Mouse (Mus musculus): ENCODE data around the gene Runx2. TPM values are rescaled to one million over a fixed set of nuclear protein-coding genes. Genes with fewer than 3 reads are reported as not detected.
A peak's percentile ranks its signal among the peaks of the same experiment; 100 is the strongest.

Gene Runx2
- total and polyA plus RNA-seq, 3 experiments = not detected

DNA sequence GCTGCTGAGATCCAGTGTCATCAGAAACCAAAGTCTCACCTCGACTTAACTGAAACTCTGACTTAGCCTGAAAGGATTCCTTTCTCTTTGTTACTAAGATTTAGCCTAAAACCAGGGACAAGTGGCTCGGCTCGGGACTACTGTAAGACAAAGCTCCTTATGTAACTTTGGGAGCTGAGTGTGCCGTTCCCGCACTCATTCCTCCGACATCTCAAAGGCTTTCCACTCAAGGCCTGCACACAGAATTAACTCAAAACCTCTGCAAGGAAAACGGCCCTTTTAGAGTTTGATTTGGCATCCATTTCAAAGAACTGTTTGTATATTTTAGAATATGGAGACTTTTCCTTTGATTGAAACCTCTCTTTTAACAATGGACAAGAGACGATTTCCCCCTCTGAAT is 191.3 kb downstream of the Runx2 start:
- Histone ChIP-seq H3K27me3 (ENCODE audit: control insufficient read depth in 1 of 2, insufficient read depth in 2 of 2, low read length in 2 of 2) (no peaks in the 10 kb centered on the region), H3K36me3 (ENCODE audit: control insufficient read depth in 1 of 2, insufficient read depth in 2 of 2, low read length in 2 of 2) (no peaks in the 10 kb centered on the region), H3K9me3 (replicated peaks; ENCODE audit: insufficient read depth, low read length) (no peaks in the 10 kb centered on the region), H3K4me1 (ENCODE audit: control insufficient read depth in 1 of 2, insufficient read depth in 2 of 2, low read length in 2 of 2) (no peaks in the 10 kb centered on the region), H3K9ac (ENCODE audit: control insufficient read depth, low read depth, low read length, poor library complexity, severe bottlenecking) (no peak overlapping the region), H3K4me3 (ENCODE audit: control insufficient read depth in 1 of 2, insufficient read depth in 1 of 2, low read depth in 2 of 2, low read length in 2 of 2) (peak overlapping the region in 1 of 2 experiments; percentile 50; a peak in 2 of 4 replicates), H3K79me2 (ENCODE audit: control insufficient read depth, insufficient read depth, low read length, poor library complexity) (no peaks in the 10 kb centered on the region), H3K27ac (ENCODE audit: control insufficient read depth, low read depth, low read length) (no peak overlapping the region)
- no peak for DNase-seq (ENCODE audit: low read depth, low spot score)
- no peak for TF ChIP-seq BHLHE40 (IDR thresholded peaks at IDR 0.05; ENCODE audit: borderline replicate concordance, low read depth, low read length)
- TF ChIP-seq EP300 (IDR thresholded peaks at IDR 0.05; ENCODE audit: low read depth in 1 of 2, low read length in 2 of 2) = no peak
- TF ChIP-seq MYB (IDR thresholded peaks at IDR 0.05; ENCODE audit: low read depth, low read length) = no peak
- no peak for TF ChIP-seq KAT2A (conservative IDR thresholded peaks at IDR 0.05; ENCODE audit: low read depth, low read length)
- no peak for TF ChIP-seq SIN3A (IDR thresholded peaks at IDR 0.05; ENCODE audit: low read length)
- no peak for TF ChIP-seq USF2 (IDR thresholded peaks at IDR 0.05; ENCODE audit: borderline replicate concordance in 1 of 2, insufficient read depth in 1 of 2, low read depth in 1 of 2, low read length in 2 of 2)
- no peak for TF ChIP-seq NRF1 (IDR thresholded peaks at IDR 0.05; ENCODE audit: insufficient read depth, low read depth, low read length, poor library complexity, severe bottlenecking)
- no peak for TF ChIP-seq ETS1 (IDR thresholded peaks at IDR 0.05; ENCODE audit: low read depth, low read length)
- TF ChIP-seq GABPA (IDR thresholded peaks at IDR 0.05; ENCODE audit: low read depth, low read length) = no peak
- no peak for TF ChIP-seq HCFC1 (IDR thresholded peaks at IDR 0.05; ENCODE audit: low read depth, low read length)
- no peak for TF ChIP-seq MAZ (IDR thresholded peaks at IDR 0.05; ENCODE audit: low read depth, low read length)
- no peak for TF ChIP-seq E2F4 (IDR thresholded peaks at IDR 0.05; ENCODE audit: borderline replicate concordance, low read depth, low read length)
- no peak for TF ChIP-seq ZKSCAN1 (IDR thresholded peaks at IDR 0.05; ENCODE audit: low read depth, low read length)
- TF ChIP-seq MAFK (IDR thresholded peaks at IDR 0.05; ENCODE audit: borderline replicate concordance, low read depth, low read length) = no peak
- TF ChIP-seq ZMIZ1 (IDR thresholded peaks at IDR 0.05; ENCODE audit: low read depth, low read length) = no peak
- no peak for TF ChIP-seq POLR2AphosphoS5 (IDR thresholded peaks at IDR 0.05; ENCODE audit: borderline replicate concordance, low read depth, low read length)
- no peak for TF ChIP-seq TBP (IDR thresholded peaks at IDR 0.05; ENCODE audit: low read depth, low read length)
- TF ChIP-seq MAX (IDR thresholded peaks at IDR 0.05; ENCODE audit: low read length) = no peak
- TF ChIP-seq MXI1 (IDR thresholded peaks at IDR 0.05; ENCODE audit: low read depth, low read length) = no peak

DNA sequence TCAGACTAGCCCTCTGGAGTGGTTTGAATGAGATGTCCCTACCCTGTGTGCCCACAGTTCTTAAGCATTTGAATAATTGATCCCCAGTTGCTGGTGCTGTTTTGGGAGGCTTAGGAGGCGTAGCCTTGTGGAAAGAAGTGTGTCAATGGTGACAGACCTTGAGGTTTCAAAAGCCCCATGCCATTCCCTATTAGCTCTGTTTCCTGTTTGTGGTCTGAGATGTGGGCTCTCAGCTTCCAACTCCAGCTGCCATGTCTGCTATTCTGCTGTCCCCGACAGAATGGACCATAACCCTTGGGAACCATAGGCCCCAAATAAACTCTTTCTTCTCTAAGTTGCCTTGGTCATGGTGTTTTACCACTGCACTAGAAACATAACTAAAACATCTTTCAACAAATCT is 194.1 kb downstream of the Runx2 start:
- TF ChIP-seq UBTF (IDR thresholded peaks at IDR 0.05; ENCODE audit: borderline replicate concordance, insufficient read depth, low read depth, low read length) (no peak), USF1 (IDR thresholded peaks at IDR 0.05; ENCODE audit: low read depth, low read length) (no peak), EP300 (IDR thresholded peaks at IDR 0.05; ENCODE audit: low read depth in 1 of 2, low read length in 2 of 2) (no peak), CTCF (IDR thresholded peaks at IDR 0.05 in 2 of 3, conservative IDR thresholded peaks at IDR 0.05 in 1 of 3; ENCODE audit: control insufficient read depth in 1 of 3, insufficient read depth in 1 of 3, low read depth in 2 of 3, low read length in 3 of 3, poor library complexity in 1 of 3, severe bottlenecking in 1 of 3) (no peak), BHLHE40 (IDR thresholded peaks at IDR 0.05; ENCODE audit: borderline replicate concordance, low read depth, low read length) (no peak), TBP (IDR thresholded peaks at IDR 0.05; ENCODE audit: low read depth, low read length) (no peak), ZC3H11A (IDR thresholded peaks at IDR 0.05; ENCODE audit: low read depth, low read length) (no peak), RCOR1 (IDR thresholded peaks at IDR 0.05; ENCODE audit: low read depth, low read length) (no peak), SMC3 (IDR thresholded peaks at IDR 0.05; ENCODE audit: low read depth, low read length) (no peak), ZMIZ1 (IDR thresholded peaks at IDR 0.05; ENCODE audit: low read depth, low read length) (no peak), ETS1 (IDR thresholded peaks at IDR 0.05; ENCODE audit: low read depth, low read length) (no peak), MAZ (IDR thresholded peaks at IDR 0.05; ENCODE audit: low read depth, low read length) (no peak), MAFK (IDR thresholded peaks at IDR 0.05; ENCODE audit: borderline replicate concordance, low read depth, low read length) (no peak), JUND (IDR thresholded peaks at IDR 0.05; ENCODE audit: low read depth, low read length) (no peak)
- H3K27ac ChIP-seq (ENCODE audit: control insufficient read depth, low read depth, low read length) = no peak overlapping the region
- no peaks in the 10 kb centered on the region for H3K9me3 ChIP-seq (replicated peaks; ENCODE audit: insufficient read depth, low read length)
- H3K36me3 ChIP-seq (ENCODE audit: control insufficient read depth in 1 of 2, insufficient read depth in 2 of 2, low read length in 2 of 2) = no peaks in the 10 kb centered on the region
- H3K4me1 ChIP-seq (ENCODE audit: control insufficient read depth in 1 of 2, insufficient read depth in 2 of 2, low read length in 2 of 2) = no peaks in the 10 kb centered on the region
- H3K79me2 ChIP-seq (ENCODE audit: control insufficient read depth, insufficient read depth, low read length, poor library complexity) = no peaks in the 10 kb centered on the region
- no peak overlapping the region for H3K4me3 ChIP-seq (ENCODE audit: control insufficient read depth in 1 of 2, insufficient read depth in 1 of 2, low read depth in 2 of 2, low read length in 2 of 2)
- H3K9ac ChIP-seq (ENCODE audit: control insufficient read depth, low read depth, low read length, poor library complexity, severe bottlenecking) = no peak overlapping the region
- no peak for DNase-seq (ENCODE audit: low read depth, low spot score)
- H3K27me3 ChIP-seq (ENCODE audit: control insufficient read depth in 1 of 2, insufficient read depth in 2 of 2, low read length in 2 of 2) = no peaks in the 10 kb centered on the region
